Mouse (Mus musculus) erythroblast, adult 5-6 weeks (primary cell): Measurements from ENCODE around the gene Hydin. TPM values are rescaled to one million over a fixed set of nuclear protein-coding genes. Genes with fewer than 3 reads are reported as not detected.
"Not testable (repeated sequence)": the region's sequence is repeated elsewhere in the genome, so short reads cannot be mapped to it uniquely, and the experiment has no call there.

Experiments
- ATAC-seq: replicated peaks from 2 replicates; pipeline ENCODE4 v1.8.0; 2016; ENCODE audit warnings: moderate number of reproducible peaks, mild to moderate bottlenecking, moderate TSS enrichment, inconsistent platforms; ENCODE audit not compliant: poor library complexity, low FRiP score, severe bottlenecking
- total RNA-seq, 2 experiments: library from RNA; stranded (forward) in 1 of 2; stranded (reverse) in 1 of 2; fragments of 150-400 nt in 1 of 2; fragments of 200-764, 138-1000 nt in 1 of 2; gene quantifications; 2 replicates each; pipeline versions ENCODE4 v1.2.3 to v1.2.4; 2015 to 2017; ENCODE audit warnings: low replicate concordance in 2 of 2

The Hydin gene
- total RNA-seq, 2 experiments from 2014 or later = 0.09 to 0.19 TPM

GRCm38 (mm10) chr8:110323981-110324574 is 57.3 kb downstream of the Hydin start:
- ATAC-seq = no peak

DNA sequence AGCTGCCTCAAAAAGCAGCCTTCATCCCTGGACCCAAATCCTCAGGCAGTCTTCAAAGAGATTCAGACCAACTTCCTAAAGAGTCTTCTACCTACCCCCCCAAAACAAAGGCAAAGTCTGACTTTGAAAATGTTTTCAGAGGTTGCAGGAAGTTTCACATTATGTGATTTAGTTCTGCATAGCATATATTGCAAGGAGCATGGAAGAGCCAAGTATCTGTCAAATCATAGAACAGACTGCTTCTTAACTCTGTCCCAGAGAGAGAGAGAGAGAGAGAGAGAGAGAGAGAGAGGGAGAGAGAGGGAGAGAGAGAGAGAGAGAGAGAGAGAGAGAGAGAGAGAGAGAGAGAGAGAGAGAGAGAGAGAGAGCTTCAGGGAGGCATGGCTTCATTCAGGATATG is 60.3 kb downstream of the Hydin start:
- ATAC-seq = not testable (repeated sequence)

GRCm38 (mm10) chr8:110333376-110333775 is 66.6 kb downstream of the Hydin start:
- ATAC-seq = no peak

DNA sequence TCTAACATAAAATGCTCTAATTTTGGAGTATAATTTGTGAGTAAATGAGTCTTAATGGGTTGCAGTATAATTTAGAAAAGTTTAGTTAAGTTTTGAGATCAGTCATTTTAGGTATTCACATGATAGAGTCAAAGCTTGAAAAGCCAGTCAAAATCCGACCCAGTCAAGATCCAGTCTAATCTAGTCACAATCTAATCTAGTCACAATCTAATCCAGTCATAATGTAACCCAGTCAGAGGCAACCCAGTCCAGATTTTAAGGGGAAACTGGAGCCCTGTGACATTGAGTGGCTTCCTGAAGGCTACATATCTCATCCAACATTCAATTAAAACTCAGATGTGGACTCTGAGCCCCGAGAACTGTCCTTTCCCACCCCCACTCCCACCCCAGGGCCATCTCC is 72.7 kb downstream of the Hydin start:
- no peak for ATAC-seq

DNA sequence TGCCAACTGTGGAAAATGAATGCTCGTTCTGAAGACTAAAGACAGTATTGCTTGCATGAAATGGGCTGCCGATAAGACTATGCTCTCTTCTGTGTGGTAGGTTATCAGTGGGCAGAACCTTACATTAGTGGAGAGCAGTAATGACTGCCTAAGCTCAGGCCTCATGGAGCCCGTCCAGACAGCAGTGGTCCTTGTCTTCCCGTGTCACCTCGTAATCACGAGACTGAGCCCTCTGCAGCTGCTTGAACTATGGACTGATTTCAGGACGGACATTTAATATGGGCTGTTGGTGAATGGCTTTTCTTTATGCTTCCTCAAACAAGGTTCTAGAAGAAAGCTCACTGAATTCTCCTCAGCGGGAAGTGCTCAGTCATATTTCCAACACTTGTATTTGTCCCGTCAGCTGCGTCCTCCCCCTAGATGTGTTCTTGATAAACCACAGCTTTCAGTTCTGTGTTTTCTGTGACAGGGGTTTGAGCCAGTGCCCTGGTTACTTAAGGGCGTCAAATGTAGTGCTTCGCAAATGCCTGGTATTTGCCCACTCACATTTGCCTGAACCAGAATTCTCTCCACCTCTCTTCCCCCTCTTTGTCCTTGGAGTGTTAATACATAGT is 73.4 kb downstream of the Hydin start:
- ATAC-seq = no peak

DNA sequence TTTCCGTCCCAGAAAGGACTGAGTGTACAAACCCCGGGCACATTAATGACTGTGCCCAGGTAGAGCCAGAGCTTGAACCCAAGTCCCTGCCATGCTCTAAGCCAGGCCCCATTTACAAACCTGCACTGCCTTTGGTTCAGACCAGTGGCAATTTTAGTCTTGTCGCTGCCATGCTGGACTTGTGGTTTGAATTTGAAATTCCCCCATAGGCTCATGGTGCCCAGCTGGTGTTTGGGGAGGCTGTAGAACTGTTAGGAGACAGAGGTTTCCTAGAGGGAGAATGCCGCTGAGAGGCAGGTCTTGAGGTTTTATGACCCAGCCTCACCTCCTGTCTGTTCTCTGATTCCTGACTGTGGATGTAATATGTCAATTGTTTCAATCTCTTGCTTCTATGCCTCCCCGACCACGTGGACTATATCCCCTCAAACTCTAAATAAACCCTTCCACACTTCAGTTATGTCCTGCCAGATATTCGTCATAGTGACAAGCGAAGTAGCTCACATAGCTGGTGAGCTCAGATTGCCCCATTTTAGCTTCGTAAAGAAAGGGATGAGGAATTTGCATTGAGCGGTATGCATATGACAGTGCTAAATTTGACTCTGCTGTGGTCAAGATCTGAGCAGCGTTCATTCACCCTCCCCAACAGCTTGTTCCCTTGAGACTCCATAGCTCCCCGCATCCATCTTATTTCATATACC is 79.1 kb downstream of the Hydin start:
- no peak for ATAC-seq

DNA sequence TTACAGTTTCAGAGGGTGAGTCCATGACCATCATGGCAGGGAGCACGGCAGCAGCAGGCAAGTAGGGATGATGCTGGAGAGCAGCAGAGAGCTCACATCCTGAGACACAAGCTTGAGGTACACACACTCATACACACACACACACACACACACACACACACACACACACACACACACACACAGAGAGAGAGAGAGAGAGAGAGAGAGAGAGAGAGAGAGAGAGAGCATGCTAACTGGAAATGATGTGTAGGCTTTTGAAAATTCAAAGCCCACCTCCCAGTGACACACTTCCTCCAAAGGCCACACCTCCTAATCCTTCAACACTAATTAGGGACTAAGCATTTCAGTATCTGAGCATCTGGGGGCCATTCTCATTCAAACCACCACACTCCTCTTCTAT is 80.1 kb downstream of the Hydin start:
- no peak for ATAC-seq

DNA sequence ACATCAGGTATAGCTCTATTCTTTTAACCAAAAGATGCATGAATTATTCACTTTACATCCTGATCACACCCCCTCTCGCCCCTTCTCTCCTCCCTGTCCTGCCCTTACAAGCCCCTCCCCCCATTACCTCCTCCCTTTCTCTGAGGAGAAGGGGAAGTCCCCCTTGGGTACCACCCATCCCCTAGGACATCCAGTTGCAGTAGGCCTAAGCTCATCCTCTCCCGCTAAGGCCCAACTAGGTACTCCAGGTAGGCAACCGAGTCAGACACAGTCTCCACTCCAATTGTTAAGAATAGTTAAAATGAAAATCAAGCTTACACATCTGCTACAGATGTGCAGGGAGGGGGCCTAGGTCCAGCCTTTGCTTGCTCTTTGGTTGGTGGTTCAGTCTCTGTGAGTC is 83.9 kb downstream of the Hydin start:
- no peak for ATAC-seq

DNA sequence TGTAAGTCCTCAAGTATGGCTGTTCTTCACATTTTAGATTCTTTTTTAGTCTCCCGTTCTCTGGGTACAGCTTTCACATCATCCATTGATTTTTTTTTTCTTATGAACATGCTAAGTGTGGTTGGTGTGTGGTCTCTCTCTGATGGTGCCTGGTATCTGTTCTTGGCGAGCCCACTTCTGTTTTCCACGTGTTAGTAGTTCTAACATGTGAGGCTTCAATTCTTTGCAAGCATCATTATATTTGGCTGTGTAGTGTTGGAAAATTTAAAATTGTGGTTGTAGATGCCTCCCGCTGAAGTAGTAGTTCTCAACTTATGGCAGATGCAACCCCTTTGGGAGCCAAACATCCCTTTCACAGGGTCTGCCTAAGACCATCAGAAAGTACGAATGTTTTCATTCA is 85.1 kb downstream of the Hydin start:
- ATAC-seq = no peak

- ATAC-seq = no peak
Observed at GRCm38 (mm10) chr8:110362975-110363374, 96.2 kb downstream of the Hydin start.

GRCm38 (mm10) chr8:110372836-110373235 is 106.1 kb downstream of the Hydin start:
- ATAC-seq = no peak

DNA sequence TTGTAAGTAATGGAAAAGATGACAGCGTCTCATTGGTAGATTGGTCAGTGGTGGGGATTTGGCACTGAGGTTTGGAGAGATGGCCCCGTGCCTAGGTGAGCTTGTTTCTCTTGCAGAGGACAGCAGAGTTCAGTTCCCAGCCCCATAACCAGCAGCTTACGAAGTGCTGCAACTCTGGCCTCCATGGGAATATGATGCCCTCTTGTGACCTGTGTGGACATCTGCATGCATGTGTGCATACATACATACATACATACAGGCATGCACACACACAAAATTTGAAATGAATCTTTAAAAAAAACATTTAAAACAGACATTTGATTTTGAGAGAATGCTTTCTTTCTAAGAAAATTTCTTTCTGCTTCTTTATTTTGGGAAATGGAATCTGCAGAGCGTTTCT is 106.9 kb downstream of the Hydin start:
- ATAC-seq = no peak

GRCm38 (mm10) chr8:110382751-110383150 is 116.0 kb downstream of the Hydin start:
- no peak for ATAC-seq

DNA sequence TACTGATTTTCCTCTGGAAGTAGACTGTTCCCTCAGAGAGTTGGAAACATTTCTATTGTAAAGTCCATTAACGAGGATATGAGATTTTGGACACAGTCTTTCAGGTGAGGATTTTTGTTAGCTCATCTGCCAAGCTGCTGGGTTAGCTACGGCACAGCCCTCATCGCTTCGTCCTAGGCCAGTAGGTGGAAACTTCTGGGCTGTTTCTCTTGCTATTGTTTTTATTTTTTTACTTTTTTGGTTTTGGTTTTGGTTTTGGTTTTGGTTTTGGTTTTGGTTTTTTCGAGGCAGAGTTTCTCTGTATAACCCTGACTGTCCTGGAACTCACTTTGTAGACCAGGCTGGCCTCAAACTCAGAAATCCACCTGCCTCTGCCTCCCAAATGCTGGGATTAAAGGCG is 117.9 kb downstream of the Hydin start:
- not testable (repeated sequence) for ATAC-seq

- ATAC-seq = no peak
Observed at GRCm38 (mm10) chr8:110395656-110396055, 128.9 kb downstream of the Hydin start.

DNA sequence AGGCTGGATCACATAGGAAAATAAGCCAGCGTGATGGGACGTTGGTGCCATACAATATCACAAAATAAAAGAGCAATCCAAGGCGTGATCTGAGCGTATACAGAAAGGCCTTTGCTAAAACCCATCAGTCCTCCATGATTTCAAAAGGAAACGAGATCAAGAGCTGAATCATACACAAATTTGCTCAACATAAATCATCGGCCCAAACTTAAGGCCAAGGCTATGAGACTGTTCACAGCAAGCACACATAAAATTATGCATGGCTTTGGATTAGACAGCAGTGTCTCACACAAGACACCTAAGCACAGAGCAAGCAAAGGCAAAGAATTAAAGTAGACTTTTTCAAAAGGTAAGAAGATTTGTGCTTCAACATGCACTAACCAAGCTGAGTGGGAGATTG is 133.8 kb downstream of the Hydin start:
- ATAC-seq = no peak

DNA sequence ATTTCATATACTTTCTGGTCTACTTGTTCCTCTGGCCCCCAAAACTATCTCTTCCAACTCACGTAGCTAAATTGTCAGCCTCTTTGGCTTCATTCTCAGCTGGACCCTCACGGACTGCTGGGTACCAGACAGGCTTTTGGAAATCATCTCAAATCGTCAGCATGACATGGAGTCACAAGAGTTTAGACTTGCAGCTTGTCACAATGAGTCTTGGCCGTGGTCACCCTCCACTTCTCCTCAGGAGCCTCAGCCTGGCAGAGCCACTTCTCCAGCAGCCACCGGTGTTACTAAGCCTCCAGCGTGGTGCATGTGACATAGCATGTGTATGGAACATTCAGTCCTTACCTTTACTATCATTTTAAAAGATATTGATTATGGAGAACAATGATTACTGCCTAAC is 135.5 kb downstream of the Hydin start:
- ATAC-seq = no peak

- no peak for ATAC-seq
Observed at GRCm38 (mm10) chr8:110404516-110404915, 137.7 kb downstream of the Hydin start.

- no peak for ATAC-seq
Observed at GRCm38 (mm10) chr8:110415121-110415520, 148.3 kb downstream of the Hydin start.

- ATAC-seq = no peak
Observed at GRCm38 (mm10) chr8:110416931-110417330, 150.2 kb downstream of the Hydin start.

DNA sequence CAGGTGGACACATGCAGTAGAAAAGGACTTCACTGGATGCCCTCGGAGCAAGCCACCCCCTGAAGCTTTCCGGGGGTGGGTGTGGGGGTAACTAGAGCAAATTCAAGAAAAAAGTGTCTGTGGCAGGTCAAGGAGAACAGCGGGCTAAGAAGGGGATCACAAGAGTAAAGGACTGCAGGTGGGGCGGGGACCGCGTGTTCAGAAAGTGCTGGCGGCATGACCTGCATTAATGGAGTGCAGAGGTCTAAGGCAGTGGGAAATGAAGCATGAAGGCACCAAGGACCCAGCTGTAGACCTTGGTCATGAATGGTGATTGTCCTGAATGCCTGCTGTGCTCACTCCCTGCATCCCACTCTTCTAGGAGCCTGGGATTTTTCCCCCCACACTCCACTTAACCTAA is 151.0 kb downstream of the Hydin start:
- no peak for ATAC-seq
